Mouse (Mus musculus) right cerebral cortex, postnatal 25 days (tissue): ENCODE measurements around the gene Cyp11a1.

Source experiments
- DNase-seq: peaks from one replicate; pipeline ENCODE4 v3.0.0; 2022

Cyp11a1 gene

DNA sequence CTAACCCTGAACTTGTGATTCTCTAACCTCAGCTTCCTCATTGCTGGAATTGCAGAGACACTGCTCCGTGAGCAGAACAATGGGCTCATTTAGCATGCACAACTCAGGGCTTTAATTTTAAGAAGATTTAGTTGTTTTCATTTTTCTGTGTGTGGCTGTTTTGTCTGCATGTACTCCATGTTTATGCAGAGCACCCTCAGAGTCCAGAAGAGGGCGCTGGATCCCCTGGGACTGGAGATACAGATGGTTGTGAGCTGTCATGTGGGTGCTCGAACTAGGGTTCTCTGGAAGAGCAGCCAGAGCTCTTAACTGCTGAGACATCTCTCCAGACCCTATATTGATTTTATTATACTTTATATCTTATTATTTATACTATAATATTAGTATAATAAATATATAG, 3.4 kb downstream of the Cyp11a1 start:
- DNase-seq: no peak

DNA sequence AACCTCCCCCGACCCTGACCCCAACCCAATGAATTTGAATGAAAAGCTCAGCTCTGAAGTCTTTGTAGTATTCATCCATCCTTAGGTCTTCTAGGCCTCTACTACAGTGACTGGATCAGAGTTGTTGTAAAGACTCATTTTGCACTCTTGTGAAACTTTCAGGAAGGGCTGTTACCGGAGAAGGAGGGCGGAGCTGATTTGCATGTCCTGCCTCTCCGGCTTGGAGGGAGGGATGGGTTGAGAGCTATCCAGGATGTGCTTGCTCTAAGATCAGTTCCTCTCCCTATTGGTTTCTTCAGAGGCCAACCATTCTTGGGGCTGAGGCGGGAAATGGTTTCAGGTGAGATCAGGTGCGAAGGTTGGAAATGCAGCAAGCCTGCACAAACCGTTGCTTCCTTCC, 4.8 kb downstream of the Cyp11a1 start:
- DNase-seq: no peak

DNA sequence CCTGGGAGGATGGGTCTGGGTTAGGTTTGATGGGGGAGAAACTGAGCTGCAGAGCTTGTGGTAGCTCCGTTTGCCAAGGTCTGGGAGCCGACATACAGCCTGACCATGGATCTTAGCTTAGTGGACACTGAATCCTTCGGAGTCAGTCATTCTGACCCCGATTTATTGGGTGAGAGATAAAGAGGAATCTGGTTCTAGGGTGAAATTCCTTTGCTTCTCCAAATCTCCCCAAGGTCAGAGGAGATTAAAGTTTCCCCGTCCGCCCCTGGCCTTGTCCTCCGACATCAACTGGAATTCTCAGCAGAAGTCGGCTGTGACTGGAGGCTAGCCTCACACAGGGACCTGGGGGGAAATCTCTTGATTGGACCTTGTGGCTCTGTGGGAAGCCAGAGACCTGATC, 5.3 kb downstream of the Cyp11a1 start:
- no peak for DNase-seq

DNA sequence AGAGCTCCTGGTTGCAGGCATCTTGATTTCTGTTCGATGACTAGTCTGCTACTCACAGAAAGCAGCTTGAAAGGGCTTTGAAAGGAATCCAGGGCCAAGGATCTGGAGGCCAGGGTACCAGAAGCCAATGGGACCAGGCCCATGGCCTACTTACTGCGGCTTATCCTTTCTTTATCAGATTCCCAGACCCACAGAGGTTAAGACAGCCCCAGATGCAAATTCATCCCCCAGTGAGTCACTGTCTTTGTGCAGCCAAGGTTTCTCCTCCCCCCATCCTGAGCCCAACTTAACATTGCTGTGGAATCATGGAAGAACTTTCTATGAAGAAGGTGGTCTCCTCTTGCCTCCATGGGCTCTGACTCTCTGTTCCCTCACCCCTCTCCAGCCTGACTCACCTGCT, 6.3 kb downstream of the Cyp11a1 start:
- no peak for DNase-seq

DNA sequence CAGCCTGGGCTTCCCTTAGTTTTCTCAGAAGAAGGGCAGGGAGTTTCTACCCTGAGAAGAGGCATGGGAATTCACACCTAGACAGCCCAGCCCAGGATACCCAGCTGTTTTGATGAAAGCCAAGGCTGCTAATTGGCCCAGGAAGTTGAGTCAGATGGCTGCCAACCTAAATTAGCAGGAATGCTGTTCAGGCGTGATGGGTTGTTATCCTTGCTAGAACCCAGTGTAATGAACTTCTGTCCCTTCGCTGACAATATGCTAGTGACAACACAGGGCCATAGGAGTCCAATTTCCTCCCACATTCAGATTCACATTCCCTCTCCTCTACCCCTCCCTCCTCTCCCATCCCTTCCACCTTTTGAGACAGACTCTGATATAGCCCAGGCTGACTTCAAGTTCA, 6.7 kb downstream of the Cyp11a1 start:
- DNase-seq: no peak

DNA sequence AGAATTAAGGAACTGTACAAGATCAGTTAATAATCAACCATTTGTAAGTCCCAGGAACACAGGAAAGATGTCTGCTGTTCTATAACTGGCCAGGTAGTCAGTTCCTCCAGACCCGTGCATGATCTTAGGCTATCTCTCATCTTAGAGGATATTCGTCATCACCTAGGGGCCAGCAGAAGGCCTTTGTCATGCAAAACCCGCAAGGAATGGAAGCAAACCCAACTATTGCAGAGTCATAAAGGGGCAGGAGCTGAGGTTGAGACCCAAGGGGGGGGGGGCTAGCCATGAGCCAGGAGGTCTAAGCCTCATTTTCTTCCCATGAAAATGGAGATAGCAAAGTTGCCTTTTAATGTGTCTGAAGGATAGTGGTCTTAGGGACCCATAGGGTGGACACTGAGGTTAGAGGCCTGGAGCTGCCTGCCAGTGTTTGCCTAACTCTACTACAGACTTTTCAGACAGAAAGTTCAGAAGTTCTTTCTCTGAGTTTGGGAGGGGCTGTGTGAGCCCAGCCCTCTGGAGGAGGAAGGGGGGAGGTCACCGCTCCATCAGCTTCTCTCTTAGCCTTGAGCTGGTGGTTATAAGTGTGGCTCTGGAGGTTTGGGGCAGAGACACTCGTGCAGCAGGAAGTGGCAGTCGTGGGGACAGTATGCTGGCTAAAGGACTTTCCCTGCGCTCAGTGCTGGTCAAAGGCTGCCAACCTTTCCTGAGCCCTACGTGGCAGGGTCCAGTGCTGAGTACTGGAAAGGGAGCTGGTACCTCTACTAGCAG, 8.4 kb downstream of the Cyp11a1 start:
- no peak for DNase-seq

DNA sequence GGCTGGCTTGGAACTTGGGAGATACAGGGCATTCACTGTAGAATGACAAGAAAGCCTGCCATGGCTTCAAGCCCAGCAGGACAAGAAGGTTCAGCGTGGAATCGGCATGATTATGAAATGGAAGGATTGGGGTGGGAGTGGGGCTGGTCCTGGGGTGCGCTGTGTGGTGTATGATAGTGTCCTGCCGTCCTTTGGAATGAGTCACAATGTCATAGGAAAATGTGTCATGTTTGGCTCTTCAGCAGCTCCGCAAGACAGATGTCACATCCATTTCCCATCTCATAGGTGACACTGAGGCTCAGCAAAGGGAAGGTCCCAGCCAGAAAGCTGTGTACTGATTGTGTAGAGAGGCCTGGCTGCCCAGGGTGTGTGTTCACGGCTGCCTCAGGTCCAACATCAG, 9.6 kb downstream of the Cyp11a1 start:
- DNase-seq: no peak

DNA sequence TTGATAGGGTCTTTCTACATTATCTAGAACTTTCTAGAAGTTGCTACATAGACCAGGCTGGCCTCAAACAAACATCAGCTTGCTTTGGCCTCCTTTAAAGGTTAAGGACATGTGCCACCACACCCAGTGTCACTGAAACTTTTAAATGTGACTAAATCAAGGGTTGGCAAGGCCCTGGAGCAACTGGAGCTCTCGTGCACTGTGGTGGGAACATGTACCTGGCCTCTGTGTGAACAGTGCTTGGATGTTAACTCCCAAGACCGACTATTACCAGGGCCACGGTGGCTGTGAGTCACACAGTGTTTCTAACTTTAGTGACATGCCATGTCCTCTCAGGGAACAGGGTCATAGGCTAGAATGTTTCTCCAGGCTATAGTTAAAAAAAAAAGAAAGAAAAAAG, 10.8 kb downstream of the Cyp11a1 start:
- no peak for DNase-seq

DNA sequence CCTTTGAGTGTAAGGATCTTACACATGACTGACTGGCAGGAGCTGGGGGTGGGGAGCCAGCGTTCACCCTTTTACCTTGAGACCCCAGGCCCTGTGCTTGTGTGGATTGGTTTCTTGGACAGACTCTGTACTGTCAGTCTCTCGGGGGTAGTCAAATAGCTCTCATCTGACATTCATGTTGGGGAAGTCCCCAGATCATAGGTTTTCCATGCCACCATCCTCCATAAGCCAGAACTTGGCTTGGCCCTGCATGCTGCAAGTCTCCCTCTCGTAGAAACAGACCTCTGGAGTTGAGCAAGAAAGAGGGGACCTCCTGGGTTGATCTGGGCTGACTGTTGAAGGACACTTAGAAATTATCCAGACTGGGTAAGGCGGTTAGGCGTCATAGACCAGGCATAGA, 12.2 kb downstream of the Cyp11a1 start:
- DNase-seq: no peak

DNA sequence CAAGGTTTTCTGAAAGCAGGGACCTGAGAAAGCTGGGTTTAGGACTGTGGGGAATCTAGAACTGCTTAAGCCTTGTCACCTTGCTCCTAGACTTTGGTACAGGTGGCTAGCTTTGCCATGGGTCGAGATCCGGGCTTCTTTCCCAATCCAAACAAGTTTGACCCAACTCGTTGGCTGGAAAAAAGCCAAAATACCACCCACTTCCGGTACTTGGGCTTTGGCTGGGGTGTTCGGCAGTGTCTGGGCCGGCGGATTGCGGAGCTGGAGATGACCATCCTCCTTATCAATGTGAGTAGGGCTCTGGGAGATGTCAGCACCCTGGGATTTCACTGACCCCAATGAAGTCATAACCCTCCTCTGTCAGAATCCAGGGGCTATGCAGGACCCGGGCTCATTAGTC, 19.8 kb downstream of the Cyp11a1 start:
- DNase-seq: no peak

DNA sequence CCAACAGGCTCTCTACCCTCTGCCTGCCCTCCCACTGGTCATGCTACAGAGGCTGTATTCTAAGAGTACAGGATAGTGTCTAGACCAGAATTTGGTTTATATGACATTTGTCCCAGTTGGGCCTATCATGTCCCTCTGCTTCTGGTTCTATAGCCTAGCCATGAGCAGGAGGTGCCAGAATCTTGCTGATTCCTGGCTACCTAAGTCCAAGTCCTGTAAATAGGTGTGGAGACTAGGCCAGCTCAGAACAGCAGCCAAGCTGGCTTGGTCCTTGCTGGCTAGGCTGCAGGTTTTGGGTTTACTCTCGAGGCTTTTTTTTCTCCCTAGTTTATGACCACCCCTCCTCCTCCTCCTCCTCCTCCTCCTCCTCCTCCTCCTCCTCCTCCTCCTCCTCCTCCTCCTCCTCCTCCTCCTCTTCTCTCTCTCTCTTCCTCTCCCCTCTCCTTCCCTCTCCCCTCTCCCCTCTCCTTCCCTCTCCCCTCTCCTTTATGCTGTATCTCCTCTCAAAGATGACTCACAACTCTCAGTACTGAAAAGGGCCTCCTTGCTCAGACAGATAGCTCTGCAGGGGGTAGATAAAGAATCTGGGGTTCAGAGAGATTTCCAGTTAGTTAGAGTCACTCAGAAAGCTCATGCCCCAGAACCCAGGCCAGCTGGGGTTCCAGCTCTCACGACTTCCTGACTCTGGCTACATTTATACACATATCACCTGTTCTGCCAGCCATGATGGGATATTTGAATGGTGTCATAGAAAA, 21.4 kb downstream of the Cyp11a1 start:
- no peak for DNase-seq

DNA sequence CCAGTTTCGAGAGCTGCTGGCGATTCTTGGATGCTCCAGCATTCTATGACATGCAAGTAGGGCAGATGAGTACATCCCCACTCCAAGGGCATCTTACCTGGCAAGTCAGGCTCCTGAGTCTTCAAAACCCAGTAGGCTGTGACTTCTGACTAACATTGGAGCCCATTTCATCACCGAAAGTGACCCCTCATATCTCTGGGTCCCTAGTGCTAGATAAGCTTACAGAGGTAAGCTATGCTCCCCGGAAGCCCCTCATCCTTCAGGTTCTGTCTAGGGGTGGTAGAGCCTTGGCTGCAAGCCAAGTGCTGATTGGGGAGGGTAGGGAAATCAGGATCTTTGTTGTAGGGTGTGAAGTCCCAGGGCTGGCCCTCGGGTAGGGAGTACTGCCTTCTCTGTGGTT, 22.6 kb downstream of the Cyp11a1 start:
- DNase-seq: no peak

DNA sequence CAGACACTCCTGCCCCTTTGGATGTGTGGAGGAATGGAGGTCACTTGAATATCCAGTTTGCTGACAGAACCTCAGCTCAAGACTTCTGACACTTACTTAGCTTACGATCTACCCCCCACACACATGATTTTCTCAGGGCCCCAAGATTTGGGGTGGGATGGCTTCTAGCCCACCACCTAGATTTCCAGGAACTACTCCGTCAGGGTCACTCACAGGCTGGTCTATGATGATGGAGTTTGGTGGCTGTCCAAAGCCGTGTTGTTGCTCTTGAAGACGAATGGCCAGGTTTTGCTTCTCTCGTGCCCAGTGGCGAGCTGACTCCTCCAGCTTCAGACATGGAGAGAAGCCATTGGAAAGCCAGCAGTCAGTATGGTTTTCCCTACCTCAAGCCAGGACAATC, 23.4 kb downstream of the Cyp11a1 start:
- DNase-seq: no peak

DNA sequence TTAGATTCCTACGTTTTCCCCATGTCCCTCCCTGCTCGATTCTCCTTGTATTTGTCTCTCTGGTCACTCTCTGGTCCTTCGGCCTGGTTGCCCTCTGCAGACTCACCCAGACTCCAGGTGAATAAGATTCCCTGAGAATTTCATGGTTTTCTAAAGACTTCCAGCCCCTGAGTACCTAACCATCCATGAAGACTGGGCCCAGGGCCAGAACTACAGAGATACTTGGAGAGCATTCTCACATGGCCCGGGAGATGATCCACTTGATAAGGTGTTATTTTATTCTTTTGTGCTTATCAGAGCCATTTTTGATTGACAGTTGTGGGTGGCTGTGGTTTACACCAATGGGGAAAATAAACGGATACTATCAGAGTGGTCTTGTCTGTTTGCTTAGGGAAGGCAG, 25.7 kb downstream of the Cyp11a1 start:
- no peak for DNase-seq

DNA sequence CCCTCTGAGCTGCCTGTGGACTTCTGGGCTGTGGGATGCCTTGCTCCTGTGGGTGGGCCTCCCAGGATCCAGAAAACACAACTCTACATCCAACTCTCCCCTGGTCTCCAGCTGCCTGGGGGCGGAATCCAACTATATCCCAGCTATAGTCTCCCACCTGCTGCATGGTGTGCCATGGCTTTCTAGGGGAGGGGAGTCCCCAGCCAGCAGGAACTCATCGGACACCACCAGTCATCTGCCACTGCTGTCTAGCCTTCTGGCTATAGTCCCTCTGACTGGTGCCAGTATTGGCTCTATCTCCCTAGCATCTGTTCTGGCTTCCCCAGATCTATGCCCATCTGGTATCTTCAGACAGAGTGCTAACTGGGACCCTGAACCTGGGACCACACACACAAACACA, 29.3 kb downstream of the Cyp11a1 start:
- DNase-seq: peak; percentile 70

DNA sequence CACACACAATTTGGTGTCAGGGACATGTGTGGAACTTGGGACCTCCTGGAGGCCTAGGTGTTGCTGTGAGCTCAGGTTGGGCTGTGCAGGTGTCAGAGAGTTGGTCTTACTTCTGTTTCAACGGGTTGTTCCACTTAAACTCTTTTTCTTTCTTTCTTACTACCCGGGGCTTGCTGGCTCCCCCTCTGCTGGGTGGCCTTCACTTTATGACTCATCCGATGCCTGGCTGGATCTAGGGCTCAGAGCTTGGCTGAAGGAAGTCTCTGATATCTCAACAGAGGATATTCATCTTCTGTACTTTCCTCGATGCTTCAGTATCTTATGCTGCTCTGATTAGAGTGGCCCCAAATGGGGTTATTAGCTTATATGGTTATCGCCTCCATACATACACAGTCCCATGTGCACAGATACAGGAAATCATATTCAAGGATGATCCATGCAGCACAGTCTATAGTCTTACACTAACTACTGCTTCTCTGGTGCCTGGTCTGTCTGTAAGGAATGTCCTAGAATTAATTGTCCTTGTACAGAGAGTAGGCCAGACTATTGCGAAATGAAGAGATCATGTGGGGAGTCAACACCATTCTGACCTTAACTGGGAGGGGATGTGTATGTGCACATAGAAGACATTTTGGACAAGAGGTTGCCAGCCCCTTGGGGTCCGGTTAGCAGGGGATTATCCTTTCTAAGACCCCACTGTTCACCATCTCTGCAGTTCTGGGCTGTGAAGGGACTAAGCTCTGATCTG, 29.9 kb downstream of the Cyp11a1 start:
- no peak for DNase-seq

DNA sequence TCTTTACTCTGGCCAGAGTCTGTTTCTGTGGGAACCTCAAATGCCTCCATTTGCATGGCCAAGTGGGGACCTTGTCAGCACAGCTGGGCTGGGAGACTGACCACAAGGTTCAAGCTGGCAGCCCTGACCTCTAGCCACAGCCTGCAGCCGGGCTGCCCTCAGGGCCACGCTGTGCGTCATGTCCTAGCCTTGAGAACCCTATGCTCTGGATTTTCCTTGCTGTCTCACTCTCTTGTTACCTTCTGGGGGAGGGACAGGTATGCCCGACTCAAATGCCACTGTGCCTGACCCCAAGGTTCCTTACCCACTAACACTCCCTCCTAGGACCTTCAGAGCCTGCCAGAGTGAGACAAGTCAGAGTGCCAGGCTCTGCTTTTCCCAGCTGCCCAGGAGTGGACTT, 30.8 kb downstream of the Cyp11a1 start:
- DNase-seq: no peak

DNA sequence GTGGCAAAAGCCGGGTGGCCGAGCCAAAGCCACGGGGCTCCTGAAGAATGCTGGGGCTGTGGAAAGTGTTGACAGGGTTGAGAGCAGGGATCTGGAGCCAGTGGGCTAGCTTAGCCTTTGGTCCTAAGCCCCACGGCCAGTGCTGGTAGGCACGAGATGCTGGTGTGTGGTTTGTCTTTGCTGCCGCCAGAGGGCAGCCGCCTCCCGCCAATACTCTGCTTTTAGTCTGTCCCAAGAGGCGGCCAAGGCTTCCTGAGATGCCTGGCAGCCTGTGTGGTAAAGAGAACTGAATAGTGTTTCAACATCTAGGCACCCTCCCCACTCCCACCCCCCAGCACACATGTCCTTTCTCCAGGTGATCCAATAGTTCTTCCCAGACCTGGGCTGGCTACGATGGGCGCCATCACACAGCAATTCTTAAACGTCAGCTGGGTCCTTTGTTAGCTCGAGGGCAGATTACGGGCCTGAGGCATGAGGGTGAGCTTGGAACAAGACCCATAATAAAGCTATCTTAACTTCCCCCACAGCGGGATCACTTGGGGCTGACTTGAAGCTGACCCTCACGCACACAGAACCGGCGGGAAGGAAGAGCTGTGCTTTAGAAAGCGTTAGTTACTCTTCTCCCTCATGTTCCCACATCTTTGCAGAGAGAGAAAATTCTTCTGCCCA, 32.4 kb downstream of the Cyp11a1 start:
- peak; percentile 82 for DNase-seq

DNA sequence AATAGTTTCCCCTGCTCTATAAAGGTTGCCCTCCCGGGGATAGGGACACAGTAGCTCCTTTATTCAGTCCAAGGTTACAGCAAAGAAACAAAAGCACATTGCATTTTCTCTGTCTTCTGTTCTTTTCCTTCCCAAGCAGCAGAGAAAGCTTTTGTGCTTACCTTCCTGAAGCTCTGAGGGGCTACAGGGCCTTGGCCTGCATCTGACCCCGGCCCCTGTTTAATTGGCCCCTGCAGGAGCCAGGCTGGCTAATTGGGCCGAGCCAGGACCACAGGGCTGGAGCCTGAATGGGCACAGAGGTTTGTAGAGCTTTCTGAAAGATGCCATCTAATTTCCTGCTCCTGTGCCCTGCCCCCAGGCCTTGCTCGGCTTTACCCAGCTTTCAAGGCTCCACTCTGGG, 34.8 kb downstream of the Cyp11a1 start:
- no peak for DNase-seq

DNA sequence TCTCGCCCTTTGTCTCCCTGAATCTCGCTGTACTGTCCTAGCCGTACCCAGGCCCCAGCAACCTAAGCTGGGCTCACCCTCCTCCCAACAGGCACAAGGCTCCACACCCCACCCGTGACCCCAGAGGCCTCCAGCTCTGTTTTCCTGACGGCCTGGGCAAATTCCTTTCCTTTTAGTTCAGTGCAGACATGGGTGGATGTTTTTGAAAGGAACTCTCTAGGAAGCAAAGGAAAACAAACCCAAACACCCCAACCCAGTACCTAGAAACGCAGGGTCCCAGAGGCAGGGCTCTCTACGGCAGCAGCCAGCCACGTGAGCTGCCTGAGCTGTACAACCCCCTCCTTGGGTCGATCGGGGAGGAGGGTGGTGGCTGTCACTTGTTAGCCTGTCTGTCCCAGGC, 36.2 kb downstream of the Cyp11a1 start:
- DNase-seq: no peak

DNA sequence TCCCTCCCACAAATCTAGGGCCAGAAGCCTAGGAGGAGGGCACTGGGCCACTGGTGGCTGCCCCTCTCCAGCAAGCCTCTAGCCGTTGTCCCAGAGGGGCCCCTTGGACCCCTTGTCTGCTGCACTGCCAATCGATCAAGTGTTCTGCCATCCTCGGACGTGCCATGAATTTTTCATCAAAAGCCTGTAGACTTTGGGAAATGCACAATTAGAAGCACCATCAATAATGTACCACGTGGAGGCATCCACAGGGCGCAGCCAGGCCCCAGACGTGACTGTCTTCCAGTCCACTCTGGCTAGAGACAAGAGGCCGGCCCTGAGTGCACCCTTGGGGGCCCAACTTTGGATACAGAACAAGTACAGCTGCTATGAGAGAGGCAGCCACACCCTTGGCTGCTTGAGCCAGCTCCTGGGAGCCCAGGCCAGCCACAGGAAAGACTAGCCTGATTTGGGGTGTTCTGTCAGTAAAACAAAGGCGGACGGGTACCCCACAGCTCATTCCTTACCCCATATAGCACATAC, 37.3 kb downstream of the Cyp11a1 start:
- no peak for DNase-seq

DNA sequence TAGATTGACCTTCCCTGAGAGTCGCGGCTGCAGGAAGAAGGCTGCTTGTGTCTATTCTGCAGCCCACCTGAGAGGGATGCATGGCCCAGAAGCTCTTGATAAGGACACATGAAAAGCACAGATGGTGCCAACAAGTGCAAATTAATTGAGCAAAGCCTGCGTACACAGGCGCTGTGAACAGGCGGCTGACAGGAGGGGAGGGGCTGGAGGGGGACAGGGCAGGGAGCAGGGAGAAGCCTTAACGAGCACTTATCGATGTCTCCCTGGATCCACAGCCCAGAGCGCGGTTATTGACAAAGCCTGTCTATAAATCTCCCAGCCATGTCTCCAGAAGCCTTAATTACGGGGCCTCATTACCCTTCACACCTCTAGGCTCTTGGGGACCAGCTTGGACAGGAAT, 38.6 kb downstream of the Cyp11a1 start:
- DNase-seq: no peak

DNA sequence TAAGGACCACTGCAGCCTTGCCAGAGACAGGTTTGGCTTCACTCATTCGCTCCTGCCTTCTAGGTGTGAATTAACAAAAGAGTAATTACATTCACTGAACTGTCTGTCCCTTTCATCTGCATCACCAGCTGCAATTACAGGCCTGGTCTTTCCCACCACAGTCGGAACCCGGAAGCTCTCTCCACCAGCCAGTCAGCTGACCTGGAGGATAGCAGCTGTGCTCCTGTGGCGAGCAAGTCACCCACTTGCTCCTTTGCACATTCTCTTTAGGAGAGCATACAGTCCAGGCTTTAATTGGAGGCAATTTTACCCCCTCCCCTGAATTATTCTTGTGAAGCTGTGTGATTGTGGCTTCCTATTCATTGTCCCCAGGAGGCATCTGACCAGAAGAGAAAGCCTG, 39.4 kb downstream of the Cyp11a1 start:
- DNase-seq: no peak
